Mouse (Mus musculus) myocyte (in vitro differentiated cells): ENCODE measurements around the gene Upk3b.
"Not testable (repeated sequence)": the region's sequence is repeated elsewhere in the genome, so short reads cannot be mapped to it uniquely, and the experiment has no call there.

ENCODE experiments used
- CEBPB ChIP-seq: IDR thresholded peaks from 2 replicates; pipeline ENCODE4 v1.6.1; 2011; ENCODE audit warnings: mild to moderate bottlenecking, moderate library complexity; ENCODE audit not compliant: poor library complexity, insufficient read depth, severe bottlenecking
- MYOD1 ChIP-seq, 3 experiments: IDR thresholded peaks; one replicate each; pipeline ENCODE4 v1.6.1; 2011; ENCODE audit warnings: control low read depth in 2 of 3, low read depth in 2 of 3, mild to moderate bottlenecking in 2 of 3, moderate library complexity in 1 of 3; ENCODE audit not compliant: insufficient read length in 2 of 3, control insufficient read depth in 1 of 3
- MYOG ChIP-seq, 3 experiments: IDR thresholded peaks; one replicate each; pipeline ENCODE4 v1.6.1; 2011; ENCODE audit warnings: control low read depth in 2 of 3, low read depth in 2 of 3, mild to moderate bottlenecking in 2 of 3; ENCODE audit not compliant: insufficient read length in 2 of 3, control insufficient read depth in 1 of 3, insufficient read depth in 1 of 3
- POLR2A ChIP-seq: IDR thresholded peaks from one replicate; pipeline ENCODE4 v1.6.1; 2011; ENCODE audit warnings: low read depth, mild to moderate bottlenecking, control low read depth, moderate library complexity; ENCODE audit not compliant: insufficient read length
- POLR2AphosphoS2 ChIP-seq: IDR thresholded peaks from one replicate; pipeline ENCODE4 v1.6.1; 2011; ENCODE audit warnings: low read depth, control low read depth; ENCODE audit not compliant: insufficient read length
- REST ChIP-seq: IDR thresholded peaks from one replicate; pipeline ENCODE4 v1.6.1; 2011; ENCODE audit warnings: mild to moderate bottlenecking, control low read depth, moderate library complexity; ENCODE audit not compliant: insufficient read depth, insufficient read length
- TCF12 ChIP-seq: IDR thresholded peaks from one replicate; pipeline ENCODE4 v1.6.1; 2011; ENCODE audit warnings: mild to moderate bottlenecking, control low read depth; ENCODE audit not compliant: poor library complexity, insufficient read depth, severe bottlenecking

- TF ChIP-seq POLR2A; MYOD1 (IDR thresholded peaks at IDR 0.05; ENCODE audit: control insufficient read depth in 1 of 3, insufficient read length in 2 of 3, low read depth in 2 of 3); POLR2AphosphoS2; TCF12; MYOG (IDR thresholded peaks at IDR 0.05; ENCODE audit: control insufficient read depth in 1 of 3, insufficient read depth in 1 of 3, insufficient read length in 2 of 3, low read depth in 2 of 3); CEBPB; REST: not testable (repeated sequence)
These were observed 28.3 kb downstream of the Upk3b start for GRCm38 (mm10) chr5:136066404-136067148.
